Mouse (Mus musculus): ENCODE data around the gene Mtrex.

Mtrex gene

DNA sequence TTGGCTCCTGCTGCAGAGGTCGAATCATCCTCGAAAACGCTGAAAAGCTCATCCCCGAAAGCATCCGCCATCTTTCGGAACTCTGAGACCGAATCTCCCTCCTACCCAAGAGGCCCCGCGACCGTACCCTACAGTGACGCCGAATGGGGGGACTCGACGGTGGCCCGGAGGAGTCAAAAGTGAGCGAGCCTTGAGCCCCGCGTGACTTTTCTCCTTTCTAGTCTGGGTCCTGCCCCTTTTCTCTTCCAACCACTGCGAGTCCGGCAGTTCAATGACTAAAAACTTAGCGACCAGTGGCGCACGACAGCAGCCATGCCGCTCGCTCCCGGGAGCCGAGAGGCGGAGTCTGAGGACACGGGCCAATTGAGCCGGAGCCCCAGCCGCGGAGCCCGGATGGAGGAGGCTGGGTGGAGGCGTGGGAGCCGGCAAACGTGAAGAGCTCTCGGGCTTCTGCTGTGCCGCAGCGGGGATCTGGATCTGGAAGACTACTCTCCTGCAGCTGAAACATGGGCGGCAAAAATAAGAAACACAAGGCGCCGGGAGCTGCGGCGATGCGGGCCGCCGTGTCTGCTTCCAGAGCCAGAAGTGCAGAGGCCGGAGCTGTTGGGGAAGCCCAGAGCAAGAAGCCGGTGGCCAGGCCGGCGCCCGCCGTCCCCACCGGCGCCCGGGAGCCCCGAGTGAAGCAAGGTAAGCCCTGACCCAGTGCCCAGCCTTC, at the start of gene Mtrex, which contains the start of gene Dhx29:
Gene Mtrex, minus strand, starts transcription at position 112 of the 715 bp plus-strand sequence.
Gene Dhx29, plus strand, starts transcription at position 168 of the 715 bp plus-strand sequence.
- peak; percentile 97 for DNase-seq (ENCODE audit: low spot score)

DNA sequence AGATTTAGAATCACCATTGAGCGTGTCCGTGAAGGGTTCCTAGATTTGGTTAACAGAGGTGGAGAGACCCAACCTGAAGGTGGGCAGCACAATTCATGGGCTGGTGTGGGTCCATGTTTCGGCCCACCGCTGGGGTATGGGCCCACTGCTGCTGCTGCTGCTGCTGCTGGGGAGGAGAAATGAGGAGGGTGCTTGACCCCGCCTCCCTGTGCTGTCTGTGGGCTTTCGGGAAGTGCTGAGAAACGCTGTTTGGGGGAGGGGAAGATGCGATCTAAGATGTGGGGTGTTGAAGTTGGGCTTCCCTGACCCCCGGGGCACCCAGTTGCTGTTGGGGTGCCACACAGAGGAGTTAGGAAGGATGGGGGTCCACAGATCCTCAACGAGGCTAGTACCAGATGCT, 49.5 kb upstream of the Mtrex start:
- no peak for DNase-seq (ENCODE audit: low spot score)

DNA sequence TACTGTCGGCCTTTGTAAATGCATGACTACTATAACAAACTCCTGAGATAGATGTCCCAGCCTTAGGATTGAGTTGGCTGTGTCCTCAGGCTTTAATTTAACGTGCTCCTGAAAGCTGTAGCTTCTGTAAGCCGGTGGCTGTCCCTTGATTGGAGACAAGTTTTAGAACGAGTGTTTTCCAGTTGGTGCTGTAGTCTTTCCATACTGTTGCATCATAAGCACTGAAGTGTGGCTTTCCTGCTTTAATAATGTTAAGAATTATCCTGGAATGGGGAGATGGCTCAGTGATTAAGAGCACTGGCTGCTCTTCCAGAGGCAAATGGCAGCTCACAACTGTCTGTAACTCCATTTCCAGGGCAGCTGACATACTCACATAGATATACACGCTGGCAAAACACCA, 40.1 kb upstream of the Mtrex start:
- DNase-seq (ENCODE audit: low spot score) = no peak

DNA sequence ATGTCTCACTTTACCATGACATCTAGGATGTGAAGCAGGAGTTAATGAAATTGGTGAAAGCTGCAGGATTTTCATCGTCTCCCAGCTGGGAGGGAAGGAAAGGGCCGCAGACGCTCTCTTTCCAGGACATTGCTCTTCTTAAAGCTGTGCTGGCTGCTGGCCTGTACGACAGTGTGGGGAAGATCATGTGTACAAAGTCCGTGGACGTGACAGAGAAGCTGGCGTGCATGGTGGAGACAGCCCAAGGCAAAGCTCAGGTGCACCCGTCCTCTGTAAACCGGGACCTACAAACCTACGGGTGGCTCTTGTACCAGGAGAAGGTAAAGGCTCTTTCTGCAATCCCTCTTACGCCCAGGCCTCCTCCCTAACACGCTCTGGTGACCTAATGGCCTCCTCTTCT, 37.2 kb upstream of the Mtrex start:
- no peak for DNase-seq (ENCODE audit: low spot score)

DNA sequence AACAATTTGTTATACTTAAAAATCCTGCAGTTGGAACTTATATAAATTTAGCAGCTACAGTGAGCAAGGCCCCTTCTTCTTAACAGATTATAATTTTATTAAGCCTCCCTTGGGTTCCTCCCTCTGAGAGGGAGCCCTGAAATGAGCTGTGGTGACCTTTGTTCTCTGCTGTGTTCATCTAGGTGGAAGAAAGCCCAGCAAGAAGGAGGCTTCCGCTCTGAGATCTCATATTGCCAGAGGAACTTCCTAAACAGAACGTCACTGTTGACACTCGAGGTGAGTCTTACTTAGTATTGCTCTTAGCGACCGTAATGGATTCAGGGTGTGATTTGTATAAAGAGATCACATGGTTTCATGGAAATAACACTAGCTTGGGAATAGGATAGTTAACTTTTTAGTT, 35.9 kb upstream of the Mtrex start:
- DNase-seq (ENCODE audit: low spot score) = no peak

DNA sequence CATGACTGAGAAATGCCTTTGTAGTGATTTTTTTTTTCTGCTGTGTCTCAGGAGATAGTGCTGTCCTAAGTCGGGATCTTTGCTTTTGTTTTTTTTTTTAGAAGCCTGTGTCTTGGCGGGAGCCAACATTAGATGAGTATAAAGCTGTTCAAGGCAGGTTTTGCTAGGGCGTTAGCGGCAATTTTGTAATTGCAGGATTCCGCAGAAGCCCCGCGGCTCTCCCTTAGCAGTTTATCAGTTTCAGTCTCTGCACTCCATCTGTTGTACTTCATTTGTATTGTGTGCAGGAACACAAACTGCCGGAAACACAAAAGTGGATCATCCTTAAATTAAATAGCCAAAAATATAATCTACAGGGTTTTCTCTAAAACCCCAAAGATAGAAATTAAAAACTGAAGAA, 26.9 kb upstream of the Mtrex start:
- DNase-seq (ENCODE audit: low spot score) = no peak

DNA sequence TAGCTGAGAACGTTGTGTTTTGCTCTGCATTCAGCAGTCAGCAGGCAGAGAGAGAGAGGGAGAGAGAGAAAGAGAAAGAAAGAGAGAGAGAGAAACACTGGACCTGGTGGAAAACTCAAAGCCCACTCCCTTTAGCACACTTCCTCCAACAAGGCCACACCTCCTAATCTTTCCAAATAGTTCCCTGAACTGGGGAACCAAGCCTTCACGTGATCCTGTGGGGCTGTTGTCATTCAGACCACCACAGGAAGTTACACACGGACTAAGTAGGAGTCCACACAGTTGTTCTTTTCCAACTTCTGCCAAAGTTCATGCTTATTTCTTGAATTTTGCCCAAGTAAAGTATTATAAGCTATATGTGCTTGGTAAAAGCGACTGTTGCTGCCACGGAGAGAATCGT, 18.7 kb upstream of the Mtrex start:
- DNase-seq (ENCODE audit: low spot score) = no peak

DNA sequence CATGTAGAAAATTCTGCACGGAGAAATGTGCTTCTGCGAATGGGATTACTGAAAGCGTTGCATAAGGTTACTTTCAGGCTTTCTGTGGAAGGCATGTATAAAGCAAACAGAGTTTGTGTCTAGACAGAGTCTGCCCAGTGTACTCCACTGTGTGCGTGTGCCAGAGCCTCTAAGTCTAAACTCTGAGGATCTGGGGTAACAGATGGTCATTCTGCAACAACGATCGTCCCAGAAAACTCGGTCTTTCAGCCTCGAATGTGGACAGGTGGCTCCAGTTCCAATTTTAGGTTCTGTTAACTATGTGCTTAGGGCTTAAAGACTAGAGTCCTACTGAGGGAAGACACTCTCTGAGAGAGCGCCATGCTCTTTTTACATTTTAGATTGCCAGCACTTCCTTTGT, 18.1 kb upstream of the Mtrex start:
- DNase-seq (ENCODE audit: low spot score) = no peak

DNA sequence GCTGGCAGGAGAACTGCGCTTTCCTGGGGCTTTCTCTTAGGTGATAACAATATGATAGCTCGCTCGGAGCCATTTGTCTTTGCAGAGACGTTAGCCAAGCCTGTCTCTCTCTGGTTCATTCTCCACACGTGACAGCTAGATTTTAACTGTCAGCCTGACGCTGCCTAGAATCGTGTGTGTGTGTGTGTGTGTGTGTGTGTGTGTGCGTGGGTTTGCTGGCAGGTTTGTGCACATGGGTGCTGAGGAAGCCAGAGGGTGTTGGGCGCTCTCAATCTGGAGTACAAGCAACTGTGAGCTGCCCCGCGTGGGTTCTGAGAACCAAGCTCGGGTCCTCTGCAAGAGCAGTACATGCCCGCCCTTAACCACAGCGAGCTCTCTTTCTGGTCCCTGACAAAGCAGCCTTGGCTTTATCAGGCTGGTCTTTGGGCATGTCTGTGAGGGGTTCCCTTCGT, 14.7 kb upstream of the Mtrex start:
- DNase-seq (ENCODE audit: low spot score) = no peak

DNA sequence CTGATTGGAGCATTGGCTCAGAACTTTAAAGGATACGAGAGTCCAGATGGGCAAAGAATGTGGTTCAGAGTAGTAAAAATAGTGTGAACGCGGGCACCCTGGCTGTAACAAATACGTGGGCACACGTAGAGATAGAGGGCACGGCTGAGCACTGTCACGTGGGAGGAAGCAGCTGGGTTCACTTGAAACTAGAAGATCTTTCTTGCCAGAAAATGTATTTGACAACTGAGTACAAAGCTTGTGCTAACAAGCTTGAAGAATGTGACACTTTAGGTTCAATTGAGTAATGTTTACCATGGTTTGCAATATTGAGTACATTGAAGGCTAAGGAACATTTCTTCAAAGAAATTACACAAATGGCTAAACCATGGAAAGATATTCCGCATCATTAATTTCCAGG, 10.9 kb upstream of the Mtrex start:
- DNase-seq (ENCODE audit: low spot score) = no peak

DNA sequence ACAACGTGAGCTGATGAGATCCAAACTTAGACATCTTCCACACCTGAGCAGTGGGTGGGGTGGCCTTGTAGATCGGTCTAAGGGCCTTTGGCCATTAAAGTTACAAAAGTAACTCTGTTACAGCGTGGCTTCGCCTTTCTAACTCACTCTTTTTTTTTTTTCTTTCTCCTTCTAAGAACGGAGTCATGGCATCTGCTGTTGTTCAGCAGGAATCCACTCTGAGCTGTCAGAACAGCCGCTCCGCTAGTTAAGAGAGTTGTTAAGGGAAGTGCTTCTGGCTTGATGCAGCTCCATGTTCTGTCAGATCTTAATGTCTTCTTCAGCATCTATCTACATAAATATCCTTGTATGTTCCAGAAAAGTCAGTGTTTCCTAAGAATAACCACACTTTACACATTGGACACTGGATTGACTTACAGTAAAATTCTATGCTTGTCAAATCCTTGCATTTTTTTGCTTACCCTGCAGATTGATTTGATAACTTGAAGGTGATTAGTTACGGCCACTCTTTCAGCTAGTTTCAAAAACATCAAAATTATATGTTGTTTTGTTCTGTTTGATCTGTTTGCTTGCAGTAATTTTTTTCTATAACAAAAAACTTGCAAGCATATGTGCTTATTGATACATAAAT, 955 bp upstream of the Mtrex start:
- DNase-seq (ENCODE audit: low spot score) = no peak

DNA sequence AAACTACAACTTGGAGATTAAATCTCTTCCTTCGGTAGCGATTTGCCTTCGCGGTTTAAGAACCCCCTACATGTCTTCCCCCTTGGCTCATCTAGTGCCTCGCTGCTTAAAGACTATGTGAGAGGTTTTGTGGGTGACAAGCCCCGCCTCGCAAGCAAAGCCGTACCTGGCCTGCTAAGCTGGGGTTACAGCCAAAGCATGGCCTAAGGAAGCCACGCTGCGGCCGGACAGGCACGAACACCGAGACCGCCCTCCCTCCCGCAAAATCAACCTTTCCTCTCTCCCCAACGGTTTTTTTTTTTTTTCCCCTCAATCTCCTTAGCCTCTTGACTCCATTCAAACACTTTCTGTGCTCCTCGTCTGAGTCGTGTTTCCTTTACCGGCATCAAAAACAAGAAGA, 402 bp downstream of the Mtrex start:
- DNase-seq (ENCODE audit: low spot score) = no peak

DNA sequence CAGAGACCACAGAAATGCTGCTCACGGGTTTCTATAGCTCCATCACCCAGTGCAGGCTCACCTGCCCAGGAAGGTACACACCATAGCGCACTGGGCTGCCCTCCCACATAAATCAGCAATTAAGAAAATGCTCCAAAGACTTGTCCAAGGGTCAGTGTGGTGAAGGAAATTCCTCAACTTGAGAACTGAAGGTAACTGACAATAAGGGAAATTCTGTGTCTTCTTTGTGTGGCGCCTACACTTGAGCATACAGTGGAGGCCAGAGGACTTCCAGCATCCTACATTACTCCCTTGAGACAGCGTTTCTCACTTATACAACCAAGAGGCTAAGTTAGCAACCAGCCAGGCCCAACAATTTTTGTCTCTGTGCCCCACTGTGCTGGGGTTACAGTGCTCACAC, 1.2 kb downstream of the Mtrex start:
- DNase-seq (ENCODE audit: low spot score) = no peak

DNA sequence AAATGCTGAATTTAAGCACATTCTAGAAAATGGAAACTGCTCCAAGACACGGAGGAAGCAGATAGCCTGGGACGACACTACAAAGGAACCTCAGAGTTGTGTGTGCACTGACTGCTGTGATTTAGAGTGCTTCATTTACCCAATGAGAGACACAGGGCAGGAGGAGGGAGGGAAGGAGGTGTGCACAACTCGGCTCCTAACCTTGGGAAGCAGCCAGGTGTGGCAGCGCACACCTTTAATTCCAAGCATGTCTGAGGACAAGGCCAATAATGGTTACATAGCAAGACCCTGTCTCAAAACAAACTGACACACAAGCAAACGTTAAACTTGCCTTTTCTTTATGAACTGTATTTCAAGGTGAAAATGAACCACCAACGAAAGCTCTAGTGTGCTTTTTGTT, 1.9 kb downstream of the Mtrex start:
- DNase-seq (ENCODE audit: low spot score) = no peak

DNA sequence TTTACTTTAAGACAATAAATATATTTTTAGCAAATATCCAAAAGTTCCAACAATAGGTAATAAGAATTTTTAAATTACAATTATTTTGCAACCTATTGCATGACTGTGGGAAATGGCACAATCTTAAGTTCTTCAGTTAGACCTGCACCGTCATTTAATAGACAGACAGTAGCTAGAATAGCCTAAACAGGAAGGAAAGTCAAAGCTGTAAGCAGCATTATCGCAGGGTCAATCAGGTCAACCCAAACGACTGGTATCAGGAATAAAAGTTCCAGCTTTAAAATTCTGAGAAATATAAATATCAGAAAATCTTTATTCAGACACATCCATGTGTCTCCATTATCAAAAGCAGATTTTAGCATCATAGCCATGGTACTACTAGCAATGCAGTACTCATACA, 6.3 kb downstream of the Mtrex start:
- DNase-seq (ENCODE audit: low spot score) = no peak

DNA sequence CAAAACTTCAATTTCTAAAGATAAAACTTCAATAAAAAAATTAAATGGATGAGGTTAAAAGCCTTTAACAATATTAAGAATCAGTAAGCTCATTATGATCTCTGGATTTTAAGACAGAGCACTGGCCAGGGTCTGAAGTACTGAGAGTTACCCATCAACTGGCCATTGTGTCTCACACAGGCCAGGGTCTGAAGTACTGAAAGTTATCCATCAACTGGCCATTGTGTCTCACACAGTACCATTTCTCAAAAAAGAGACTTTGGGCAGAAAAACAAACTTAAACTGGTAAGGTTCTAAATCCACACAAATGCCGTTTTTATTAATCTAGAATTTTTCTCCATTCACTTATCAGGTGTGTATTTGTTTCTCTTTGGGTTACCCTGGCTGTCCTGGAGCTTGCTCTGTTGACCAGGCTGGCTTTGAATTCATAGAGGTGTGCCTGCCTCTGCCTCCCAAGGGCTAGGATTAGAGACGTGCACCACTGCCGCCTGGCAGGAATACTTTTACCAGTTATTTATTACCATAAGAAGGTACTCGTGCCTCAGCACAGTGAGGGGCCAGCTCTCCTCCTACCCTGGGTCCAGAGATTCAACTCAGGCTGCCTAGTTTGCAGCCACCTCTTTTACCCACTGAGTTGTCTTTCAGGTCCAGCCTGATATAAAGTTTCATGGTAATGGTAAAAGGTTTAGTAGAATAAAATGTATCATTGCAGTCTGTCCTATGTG, 7.9 kb downstream of the Mtrex start:
- no peak for DNase-seq (ENCODE audit: low spot score)

DNA sequence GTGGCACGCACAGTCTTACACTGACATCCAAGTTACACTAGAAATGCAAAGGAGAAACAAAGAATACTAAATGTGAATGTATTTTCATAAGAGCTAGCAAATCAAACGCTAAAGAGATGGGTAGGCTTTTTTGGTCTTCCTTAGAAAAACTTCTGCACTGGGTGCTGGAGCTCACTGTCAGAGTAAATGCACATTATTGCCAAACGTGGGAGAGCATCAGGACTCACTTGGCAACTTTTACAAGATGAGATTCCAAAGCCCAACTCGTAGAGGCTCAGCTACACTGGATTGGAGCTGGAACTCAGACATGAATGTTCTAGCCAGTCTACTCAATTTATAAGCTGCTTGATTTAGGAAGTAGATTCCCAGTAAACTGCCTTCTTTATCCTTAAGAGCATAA, 16.8 kb downstream of the Mtrex start:
- DNase-seq (ENCODE audit: low spot score) = no peak

DNA sequence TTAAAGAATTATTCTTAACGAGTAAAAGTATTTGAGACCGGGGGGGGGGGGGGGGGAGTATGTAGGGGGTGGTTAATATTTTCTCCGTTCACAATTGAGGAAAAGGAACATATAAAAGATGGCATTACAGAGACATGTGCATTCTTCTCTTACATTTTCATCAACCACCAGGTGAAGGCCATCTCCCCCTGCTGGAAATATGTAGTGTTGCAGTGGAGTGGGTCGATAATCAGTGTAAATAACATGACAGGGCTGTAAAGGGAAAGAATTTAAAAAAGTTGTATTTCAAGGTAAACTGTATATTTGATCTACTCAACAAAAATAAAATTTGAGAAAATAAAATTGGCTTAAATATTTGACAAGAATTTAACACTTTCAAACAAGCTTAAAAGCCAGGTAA, 17.5 kb downstream of the Mtrex start:
- no peak for DNase-seq (ENCODE audit: low spot score)

DNA sequence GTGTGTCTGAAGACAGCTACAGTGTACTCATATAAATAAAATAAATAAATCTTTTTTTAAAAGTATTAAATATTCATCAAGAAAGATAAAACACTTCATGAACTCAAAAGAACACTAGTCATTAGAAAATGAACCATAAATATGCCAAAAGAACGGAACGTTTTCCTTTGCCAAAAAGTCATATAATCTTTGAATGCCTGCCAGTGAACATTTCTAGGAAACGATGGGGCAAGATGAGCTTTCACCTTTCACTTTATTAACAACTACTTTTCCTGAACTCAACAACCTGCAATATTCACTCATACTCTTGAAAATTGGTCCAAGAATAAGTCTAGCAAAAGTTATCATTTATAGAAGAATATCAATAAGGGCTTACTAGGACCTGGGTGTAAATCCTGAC, 25.0 kb downstream of the Mtrex start:
- no peak for DNase-seq (ENCODE audit: low spot score)

DNA sequence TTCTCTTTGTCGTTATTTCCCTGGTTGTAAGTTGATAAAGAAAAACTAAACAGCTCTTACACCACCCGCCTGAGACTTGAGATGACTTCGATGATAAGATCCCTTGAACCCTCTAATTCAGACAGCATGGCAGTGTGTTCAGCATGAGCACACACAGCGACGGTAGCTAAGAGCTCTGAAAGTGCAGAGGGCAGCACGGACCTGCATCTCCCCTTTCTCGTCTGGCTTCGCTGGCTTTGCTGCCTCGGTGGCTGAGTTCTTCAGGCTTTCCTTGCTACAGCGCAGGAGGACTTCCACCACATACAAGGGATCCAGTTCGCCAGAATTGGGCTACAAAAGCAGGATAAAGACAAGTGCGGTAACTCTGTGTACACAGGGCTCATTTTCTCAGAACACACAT, 40.0 kb downstream of the Mtrex start:
- no peak for DNase-seq (ENCODE audit: low spot score)

DNA sequence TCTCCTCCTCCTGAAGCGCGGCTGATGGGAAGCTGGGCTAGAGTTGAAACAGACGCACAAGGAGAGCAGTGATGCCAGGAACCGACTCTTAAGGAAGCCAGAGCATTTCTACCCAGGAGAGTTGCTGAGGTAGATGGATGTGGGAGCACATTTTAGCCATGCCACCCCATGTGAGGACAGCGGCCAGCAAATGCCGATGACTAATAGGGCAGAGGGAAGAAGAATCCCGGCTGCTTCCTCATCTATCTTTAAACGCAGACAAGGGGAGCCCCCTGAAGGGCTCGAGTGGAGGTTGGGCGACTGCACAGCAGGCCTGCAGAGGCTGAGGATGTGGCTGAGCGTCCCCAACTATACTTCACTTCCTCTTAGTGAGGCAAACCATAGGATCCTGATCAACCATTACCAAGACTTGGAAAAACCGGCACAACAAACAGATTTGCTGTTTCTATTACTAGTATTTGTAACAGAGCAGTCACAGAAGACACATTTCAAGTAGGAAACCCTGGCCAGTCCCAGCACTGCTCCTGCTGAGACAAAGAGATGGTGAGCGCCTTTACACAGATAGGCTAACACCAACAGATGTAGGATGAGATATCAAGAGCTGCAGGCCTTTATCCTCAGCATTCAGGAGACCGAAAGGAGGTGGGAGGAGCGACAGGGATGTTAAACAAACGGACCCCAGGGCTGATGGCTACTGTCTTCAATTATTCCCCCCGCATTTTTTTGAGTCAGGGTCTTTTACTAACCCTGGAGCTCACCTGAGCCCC, 55.5 kb downstream of the Mtrex start:
- no peak for DNase-seq (ENCODE audit: low spot score)

DNA sequence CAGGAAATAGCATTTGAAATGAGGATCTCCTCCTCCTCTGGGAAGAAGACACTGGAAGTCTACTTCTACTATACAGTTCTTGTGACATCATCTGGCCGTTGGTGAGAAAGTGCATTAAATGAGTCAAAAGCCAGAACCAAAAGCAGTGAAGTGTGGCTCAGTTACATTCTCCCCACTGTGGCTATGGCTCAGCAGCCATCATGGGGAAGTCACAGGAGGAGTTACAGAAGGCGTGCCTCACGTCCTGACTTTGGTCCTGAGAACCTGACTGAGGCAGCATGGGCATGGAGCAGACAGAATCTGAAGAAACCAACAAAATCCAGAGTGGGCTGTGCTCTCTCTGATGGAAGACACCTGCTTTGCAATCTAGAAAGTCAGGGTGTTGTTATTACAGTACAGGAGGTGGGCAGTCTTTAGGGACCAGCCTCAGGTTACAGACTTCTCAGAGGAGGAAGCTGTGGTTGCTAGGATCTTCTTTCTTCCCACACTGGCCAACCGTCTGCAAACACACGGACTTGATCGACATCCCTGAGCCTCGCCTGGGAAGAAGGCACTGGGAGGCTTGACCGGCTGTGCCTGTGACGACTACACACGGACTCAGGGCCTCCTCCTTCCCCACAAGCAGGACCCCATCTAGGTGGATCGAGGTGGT, 57.0 kb downstream of the Mtrex start:
- no peak for DNase-seq (ENCODE audit: low spot score)
